Mouse (Mus musculus): Measurements from ENCODE around the gene Rln3. TPM values are rescaled to one million over a fixed set of nuclear protein-coding genes. Genes with fewer than 3 reads are reported as not detected.
A peak's percentile ranks its signal among the peaks of the same experiment; 100 is the strongest.

The Rln3 gene
- polyA plus RNA-seq, 1 experiment from 2014 or later = 0.37 TPM

GRCm38 (mm10) chr8:84053229-84053628 lies 8.4 kb upstream of the Rln3 start:
- 94% methylated on average over 5 of the region's 5 CpGs for WGBS

DNA sequence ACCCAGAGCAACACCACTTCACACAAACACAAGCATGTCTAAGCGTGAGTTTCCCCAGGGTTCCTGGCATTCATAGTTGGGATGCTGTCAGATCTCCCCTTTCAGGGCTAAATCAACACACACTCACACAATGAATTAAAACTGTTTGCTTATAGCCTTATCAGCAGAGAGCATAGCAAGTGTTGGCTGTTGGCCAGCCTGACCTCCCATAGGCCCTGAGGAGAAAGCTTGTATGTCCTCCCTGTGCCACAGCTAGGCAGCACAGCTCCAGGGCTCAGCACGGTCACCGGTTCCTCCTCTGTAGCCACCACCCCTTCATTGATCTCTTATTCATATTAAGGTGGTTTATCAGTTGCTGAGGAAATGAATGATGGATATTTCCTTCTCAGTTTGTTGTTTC lies 7.9 kb upstream of the Rln3 start:
- Histone ChIP-seq H3K9me3 (ENCODE audit: control insufficient read depth, low read length) (no peaks in the 10 kb centered on the region), H3K4me2 (ENCODE audit: low read depth, low read length) (no peak overlapping the region), H3K27ac (ENCODE audit: low read length) (no peak overlapping the region), H3K36me3 (ENCODE audit: control insufficient read depth, insufficient read depth, low read length) (no peaks in the 10 kb centered on the region), H3K4me1 (ENCODE audit: control insufficient read depth, insufficient read depth, low read length) (no peaks in the 10 kb centered on the region), H3K27me3 (replicated peaks; ENCODE audit: control insufficient read depth, insufficient read depth, low read length) (no peaks in the 10 kb centered on the region), H3K4me3 (ENCODE audit: low read length) (no peak overlapping the region), H3K9ac (ENCODE audit: low read depth, low read length) (no peak overlapping the region)
- peak; percentile 72 for ATAC-seq
- whole genome bisulfite sequencing = 54% methylated on average over 3 of the region's 3 CpGs

More at GRCm38 (mm10) chr8:84053229-84053628, 8.4 kb upstream of the Rln3 start:
- Histone ChIP-seq H3K27me3 (replicated peaks; ENCODE audit: control insufficient read depth, insufficient read depth, low read length) (no peaks in the 10 kb centered on the region), H3K27ac (ENCODE audit: low read length) (no peak overlapping the region), H3K9me3 (ENCODE audit: control insufficient read depth, low read length) (no peaks in the 10 kb centered on the region), H3K9ac (ENCODE audit: low read depth, low read length) (no peak overlapping the region), H3K4me2 (ENCODE audit: low read depth, low read length) (no peak overlapping the region), H3K36me3 (ENCODE audit: control insufficient read depth, insufficient read depth, low read length) (no peaks in the 10 kb centered on the region), H3K4me1 (ENCODE audit: control insufficient read depth, insufficient read depth, low read length) (no peaks in the 10 kb centered on the region), H3K4me3 (ENCODE audit: low read length) (no peak overlapping the region)
- ATAC-seq = no peak

DNA sequence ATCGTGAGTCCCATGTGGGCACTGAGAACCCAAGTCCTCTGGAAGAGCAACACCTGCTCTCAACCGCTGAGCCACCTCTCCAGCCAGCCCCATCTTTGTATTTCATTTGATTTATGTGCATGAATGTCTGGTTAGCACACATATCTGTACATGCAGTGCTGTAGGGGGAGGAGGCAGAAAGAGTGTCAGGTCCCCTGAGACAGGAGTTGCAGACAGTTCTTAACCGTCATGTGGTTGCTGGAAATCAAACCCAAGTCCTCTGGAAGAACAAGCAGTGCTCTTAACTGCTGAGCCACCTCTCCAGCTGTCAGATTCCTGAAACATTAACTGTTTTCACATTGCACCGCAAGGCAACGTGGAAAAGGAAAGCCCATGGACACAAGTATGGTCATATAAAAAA lies 3.4 kb upstream of the Rln3 start:
- H3K27ac ChIP-seq (ENCODE audit: low read length) = no peak overlapping the region
- H3K27me3 ChIP-seq (replicated peaks; ENCODE audit: control insufficient read depth, insufficient read depth, low read length) = peaks cover 21% of the 10 kb centered on the region
- WGBS = 72% methylated on average over 5 of the region's 5 CpGs

GRCm38 (mm10) chr8:84046505-84046904 lies 1.7 kb upstream of the Rln3 start:
- H3K27ac ChIP-seq (ENCODE audit: low read length) = no peak overlapping the region
- no peak overlapping the region for H3K4me2 ChIP-seq (ENCODE audit: low read depth, low read length)
- peaks cover 7% of the 10 kb centered on the region; the same call in 1 of the 2 replicates for H3K4me1 ChIP-seq (ENCODE audit: control insufficient read depth, insufficient read depth, low read length)
- WGBS = 81% methylated on average over 3 of the region's 3 CpGs
- H3K9me3 ChIP-seq (ENCODE audit: control insufficient read depth, low read length) = no peaks in the 10 kb centered on the region
- H3K36me3 ChIP-seq (ENCODE audit: control insufficient read depth, insufficient read depth, low read length) = no peaks in the 10 kb centered on the region
- H3K27me3 ChIP-seq (replicated peaks; ENCODE audit: control insufficient read depth, insufficient read depth, low read length) = peaks cover 35% of the 10 kb centered on the region
- H3K4me3 ChIP-seq (ENCODE audit: low read length) = no peak overlapping the region
- ATAC-seq = no peak
- no peak overlapping the region for H3K9ac ChIP-seq (ENCODE audit: low read depth, low read length)

More for the DNA sequence above, 3.4 kb upstream of the Rln3 start:
- Histone ChIP-seq H3K4me3 (ENCODE audit: low read length) (no peak overlapping the region), H3K4me1 (ENCODE audit: control insufficient read depth, insufficient read depth, low read length) (no peaks in the 10 kb centered on the region), H3K36me3 (ENCODE audit: control insufficient read depth, insufficient read depth, low read length) (no peaks in the 10 kb centered on the region), H3K9me3 (ENCODE audit: control insufficient read depth, low read length) (no peaks in the 10 kb centered on the region), H3K4me2 (ENCODE audit: low read depth, low read length) (no peak overlapping the region), H3K9ac (ENCODE audit: low read depth, low read length) (no peak overlapping the region)
- ATAC-seq = no peak

GRCm38 (mm10) chr8:84044103-84044502 lies 697 bp downstream of the Rln3 start:
- Histone ChIP-seq H3K4me1 (ENCODE audit: control insufficient read depth, insufficient read depth, low read length) (peaks cover 7% of the 10 kb centered on the region; the same call in 1 of the 2 replicates), H3K36me3 (ENCODE audit: control insufficient read depth, insufficient read depth, low read length) (no peaks in the 10 kb centered on the region), H3K27me3 (replicated peaks; ENCODE audit: control insufficient read depth, insufficient read depth, low read length) (peaks cover 35% of the 10 kb centered on the region), H3K4me3 (ENCODE audit: low read length) (no peak overlapping the region), H3K4me2 (ENCODE audit: low read depth, low read length) (no peak overlapping the region), H3K9ac (ENCODE audit: low read depth, low read length) (no peak overlapping the region), H3K9me3 (ENCODE audit: control insufficient read depth, low read length) (no peaks in the 10 kb centered on the region), H3K27ac (ENCODE audit: low read length) (no peak overlapping the region)
- 18% methylated on average over 7 of the region's 7 CpGs for WGBS
- ATAC-seq = no peak

DNA sequence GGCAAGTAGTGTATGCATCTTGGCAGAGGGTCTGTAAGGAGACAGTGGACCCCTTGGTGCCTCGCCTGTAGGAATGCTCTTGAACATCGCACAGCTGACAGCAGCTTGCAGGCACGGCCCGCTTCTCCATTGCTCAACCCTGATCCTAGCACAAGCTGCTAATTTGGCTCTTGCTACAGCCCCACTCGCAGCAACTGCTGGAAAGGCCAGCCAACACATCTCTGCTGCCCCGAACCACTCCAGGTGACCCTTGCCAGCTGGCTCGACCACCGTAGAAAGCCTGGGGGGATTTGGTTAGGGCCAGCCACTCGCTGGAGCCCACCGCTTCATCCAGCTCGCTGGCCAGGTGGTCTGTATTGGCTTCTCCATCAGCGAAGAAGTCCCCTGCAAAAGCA lies 1.9 kb downstream of the Rln3 start:
- peak overlapping the region; percentile 41; the same call in 1 of the 2 replicates for H3K4me3 ChIP-seq (ENCODE audit: low read length)

DNA sequence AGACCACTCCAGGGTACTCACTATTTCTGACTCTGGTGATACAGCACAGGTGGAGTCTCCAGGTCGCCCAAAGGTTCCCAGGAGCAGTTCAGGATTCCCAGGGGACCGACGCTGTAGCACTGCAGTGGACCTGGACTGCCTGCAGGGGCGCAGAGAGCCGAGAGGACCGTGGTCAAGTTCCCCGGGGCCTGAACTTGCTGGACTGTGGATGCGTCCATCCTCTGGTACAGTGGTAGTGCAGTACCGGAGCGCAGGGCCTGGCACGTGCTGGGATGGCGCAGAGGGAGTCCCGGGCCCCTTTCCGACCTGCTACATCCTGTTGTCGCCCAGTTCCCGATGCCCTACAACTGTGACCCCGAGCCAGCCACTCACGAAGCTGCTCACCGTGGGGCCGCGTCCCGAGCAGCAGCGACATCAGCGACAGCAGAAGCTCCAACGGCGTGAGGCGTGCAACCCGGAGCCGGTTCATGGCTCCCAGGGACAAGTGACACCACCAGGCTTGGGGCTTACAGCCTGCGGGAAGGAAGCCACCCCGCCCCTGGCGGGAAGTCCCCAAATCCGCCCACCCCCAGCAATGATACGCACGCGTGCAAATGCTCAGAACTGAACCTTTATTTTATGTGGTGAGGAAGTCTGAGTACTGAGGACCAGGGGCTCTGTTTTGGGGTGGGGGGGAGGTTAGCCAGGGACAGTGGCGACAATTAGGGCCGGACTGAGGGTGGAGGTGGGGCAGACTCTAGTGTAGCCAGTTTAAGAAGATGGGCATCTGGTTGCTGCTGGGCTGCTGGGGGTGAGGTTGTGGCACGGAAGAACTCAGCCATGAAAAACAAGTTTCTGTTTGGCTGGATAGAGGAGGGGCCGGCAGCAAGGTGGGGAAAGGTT lies 2.5 kb downstream of the Rln3 start, which contains the start of gene Il27ra:
Gene Il27ra (minus strand): TSS at position 524 of the 882 bp plus-strand sequence.
- Histone ChIP-seq H3K36me3 (ENCODE audit: control insufficient read depth, insufficient read depth, low read length) (no peaks in the 10 kb centered on the region), H3K9ac (ENCODE audit: low read depth, low read length) (peak within 1 kb of the TSS; percentile 61), H3K4me3 (ENCODE audit: low read length) (peak within 1 kb of the TSS; percentile 41), H3K4me1 (ENCODE audit: control insufficient read depth, insufficient read depth, low read length) (peaks cover 7% of the 10 kb centered on the region; the same call in 1 of the 2 replicates), H3K9me3 (ENCODE audit: control insufficient read depth, low read length) (no peaks in the 10 kb centered on the region), H3K27ac (ENCODE audit: low read length) (no peak within 1 kb of the TSS), H3K27me3 (replicated peaks; ENCODE audit: control insufficient read depth, insufficient read depth, low read length) (peaks cover 35% of the 10 kb centered on the region), H3K4me2 (ENCODE audit: low read depth, low read length) (peak within 1 kb of the TSS; percentile 72)
- WGBS = 6% methylated on average over 40 of the region's 40 CpGs
- ATAC-seq = peak; percentile 78

More for the DNA sequence above, 1.9 kb downstream of the Rln3 start:
- H3K4me2 ChIP-seq (ENCODE audit: low read depth, low read length) = peak overlapping the region; percentile 72; the same call in 1 of the 2 replicates
- 42% methylated on average over 12 of the region's 12 CpGs for WGBS
- peaks cover 35% of the 10 kb centered on the region for H3K27me3 ChIP-seq (replicated peaks; ENCODE audit: control insufficient read depth, insufficient read depth, low read length)
- ATAC-seq = no peak
- no peak overlapping the region for H3K27ac ChIP-seq (ENCODE audit: low read length)
- no peaks in the 10 kb centered on the region for H3K36me3 ChIP-seq (ENCODE audit: control insufficient read depth, insufficient read depth, low read length)
- H3K4me1 ChIP-seq (ENCODE audit: control insufficient read depth, insufficient read depth, low read length) = peaks cover 7% of the 10 kb centered on the region; the same call in 1 of the 2 replicates
- no peaks in the 10 kb centered on the region for H3K9me3 ChIP-seq (ENCODE audit: control insufficient read depth, low read length)
- no peak overlapping the region for H3K9ac ChIP-seq (ENCODE audit: low read depth, low read length)

- Histone ChIP-seq H3K4me1 (ENCODE audit: control insufficient read depth, insufficient read depth, low read length) (peaks cover 7% of the 10 kb centered on the region; the same call in 1 of the 2 replicates), H3K27me3 (replicated peaks; ENCODE audit: control insufficient read depth, insufficient read depth, low read length) (peaks cover 22% of the 10 kb centered on the region), H3K27ac (ENCODE audit: low read length) (no peak overlapping the region), H3K4me3 (ENCODE audit: low read length) (no peak overlapping the region), H3K36me3 (ENCODE audit: control insufficient read depth, insufficient read depth, low read length) (no peaks in the 10 kb centered on the region), H3K9ac (ENCODE audit: low read depth, low read length) (no peak overlapping the region), H3K9me3 (ENCODE audit: control insufficient read depth, low read length) (no peaks in the 10 kb centered on the region), H3K4me2 (ENCODE audit: low read depth, low read length) (no peak overlapping the region)
- ATAC-seq = no peak
- WGBS = 8% methylated on average over 5 of the region's 5 CpGs
Observed at GRCm38 (mm10) chr8:84039050-84039449, 5.8 kb downstream of the Rln3 start.

DNA sequence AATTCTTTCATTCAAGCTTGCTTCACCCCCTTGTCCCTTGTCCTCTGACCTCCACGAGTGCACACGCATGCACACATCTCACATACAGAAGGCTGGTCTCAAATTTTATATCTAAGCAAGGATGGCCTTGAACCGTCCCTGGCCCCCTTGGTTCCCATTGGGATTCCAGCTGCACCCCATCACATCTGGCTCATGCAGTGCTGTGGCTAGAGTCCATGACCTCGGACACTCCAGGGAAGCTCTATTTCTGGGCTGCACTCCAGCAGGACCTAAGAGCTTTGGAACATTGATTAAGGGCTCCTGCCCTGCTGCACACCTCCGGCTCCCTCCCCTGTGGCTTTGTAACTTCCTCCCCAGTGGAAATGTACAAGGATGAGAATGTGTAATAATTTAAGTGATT lies 6.8 kb downstream of the Rln3 start:
- peaks cover 13% of the 10 kb centered on the region for H3K27me3 ChIP-seq (replicated peaks; ENCODE audit: control insufficient read depth, insufficient read depth, low read length)
- WGBS = 68% methylated on average over 5 of the region's 5 CpGs
- H3K4me2 ChIP-seq (ENCODE audit: low read depth, low read length) = no peak overlapping the region
- H3K36me3 ChIP-seq (ENCODE audit: control insufficient read depth, insufficient read depth, low read length) = no peaks in the 10 kb centered on the region
- no peak overlapping the region for H3K4me3 ChIP-seq (ENCODE audit: low read length)
- no peak overlapping the region for H3K27ac ChIP-seq (ENCODE audit: low read length)
- H3K4me1 ChIP-seq (ENCODE audit: control insufficient read depth, insufficient read depth, low read length) = peaks cover 7% of the 10 kb centered on the region; the same call in 1 of the 2 replicates
- no peak for ATAC-seq
- H3K9ac ChIP-seq (ENCODE audit: low read depth, low read length) = no peak overlapping the region
- no peaks in the 10 kb centered on the region for H3K9me3 ChIP-seq (ENCODE audit: control insufficient read depth, low read length)
